Mouse (Mus musculus) hindbrain, embryonic 13.5 days (tissue): ENCODE results near the gene Serpina9. TPM values are rescaled to one million over a fixed set of nuclear protein-coding genes. Genes with fewer than 3 reads are reported as not detected.

Experiments
- ATAC-seq: fragments of 200-750 bp; cut with Nextera tagmentation; 2 replicates; pipeline ENCODE4 v1.8.0; 2017; ENCODE audit warnings: moderate TSS enrichment; ENCODE audit not compliant: low FRiP score
- H3K27ac ChIP-seq: fragments of 300-500 bp; sonication (generic); 2 replicates; pipeline ENCODE4 v1.5.1; 2015; ENCODE audit warnings: inconsistent platforms, mild to moderate bottlenecking, moderate library complexity
- H3K27me3 ChIP-seq: fragments of 300-500 bp; sonication (generic); 2 replicates; pipeline ENCODE4 v1.6.1; 2015; ENCODE audit warnings: mild to moderate bottlenecking, inconsistent platforms
- H3K36me3 ChIP-seq: fragments of 300-500 bp; sonication (generic); 2 replicates; pipeline ENCODE4 v1.6.1; 2015; ENCODE audit warnings: mild to moderate bottlenecking, inconsistent platforms
- H3K4me1 ChIP-seq: fragments of 300-500 bp; sonication (generic); replicated peaks from 2 replicates; pipeline ENCODE4 v1.6.1; 2015; ENCODE audit warnings: inconsistent platforms
- H3K4me2 ChIP-seq: fragments of 300-500 bp; sonication (generic); 2 replicates; pipeline ENCODE4 v1.6.1; 2015; ENCODE audit warnings: inconsistent platforms, mild to moderate bottlenecking, moderate library complexity
- H3K4me3 ChIP-seq: fragments of 300-500 bp; sonication (generic); 2 replicates; pipeline ENCODE4 v1.5.1; 2015; ENCODE audit warnings: mild to moderate bottlenecking, inconsistent platforms
- H3K9ac ChIP-seq: fragments of 300-500 bp; sonication (generic); 2 replicates; pipeline ENCODE4 v1.6.1; 2015; ENCODE audit warnings: mild to moderate bottlenecking, inconsistent platforms
- H3K9me3 ChIP-seq: fragments of 300-500 bp; sonication (generic); 2 replicates; pipeline ENCODE4 v1.6.1; 2016; ENCODE audit warnings: inconsistent platforms
- WGBS: fragments of 180-500 bp; shearing (Covaris S2); methylation state at CpG from one replicate; pipeline ENCODE4 v1.1.7; 2015; 5-methylcytosine and 5-hydroxymethylcytosine counted together
- polyA plus RNA-seq: library from polyadenylated mRNA; unstranded; fragments of >200 nt; fragmentation: Nextera tagmentation; extraction: Ambion mirVana; gene quantifications from 2 replicates; pipeline ENCODE4 v1.2.1, GENCODE M21; 2015

Gene Serpina9
- polyA plus RNA-seq: not detected in 2 replicates

GRCm38 (mm10) chr12:104013620-104014019 lies at the start of gene Serpina9:
Gene Serpina9 (minus strand): TSS chr12:104013755.
- no peak within 1 kb of the TSS for H3K4me2 ChIP-seq
- no peaks in the 10 kb centered on the region for H3K4me1 ChIP-seq
- H3K27me3 ChIP-seq: no peaks in the 10 kb centered on the region
- no peaks in the 10 kb centered on the region for H3K36me3 ChIP-seq
- no peak within 1 kb of the TSS for H3K4me3 ChIP-seq
- 89% methylated on average over 6 of the region's 6 CpGs for WGBS
- no peak within 1 kb of the TSS for H3K9ac ChIP-seq
- no peaks in the 10 kb centered on the region for H3K9me3 ChIP-seq
- H3K27ac ChIP-seq: no peak within 1 kb of the TSS
- no peak for ATAC-seq

DNA sequence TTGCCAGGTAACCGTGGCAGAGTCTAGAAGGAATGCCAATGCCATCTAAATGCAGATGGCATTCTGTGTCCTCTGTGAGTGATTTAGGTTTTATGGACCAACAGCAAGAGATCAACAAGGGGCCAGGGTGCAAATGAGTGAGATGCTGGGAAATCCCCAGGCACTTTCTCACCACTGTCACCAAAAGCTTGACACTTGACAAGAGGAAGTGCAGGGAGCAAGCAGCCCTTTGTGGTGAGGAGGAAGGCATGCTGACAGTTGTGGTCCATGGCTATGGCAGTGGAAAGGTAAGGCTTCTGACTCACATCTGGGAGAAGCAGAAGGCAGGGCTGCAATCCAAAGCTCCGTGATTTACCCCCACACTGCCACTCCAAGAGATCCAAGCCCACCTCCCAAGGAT lies 48.3 kb upstream of the Serpina9 start:
- no peaks in the 10 kb centered on the region for H3K27me3 ChIP-seq
- no peak overlapping the region for H3K4me2 ChIP-seq
- no peaks in the 10 kb centered on the region for H3K36me3 ChIP-seq
- no peak overlapping the region for H3K4me3 ChIP-seq
- H3K9me3 ChIP-seq: no peaks in the 10 kb centered on the region
- 59% methylated on average over 2 of the region's 2 CpGs for WGBS
- no peak for ATAC-seq
- H3K4me1 ChIP-seq: peaks cover under 1% of the 10 kb centered on the region; the same call in 1 of the 2 replicates
- H3K27ac ChIP-seq: no peak overlapping the region
- no peak overlapping the region for H3K9ac ChIP-seq

DNA sequence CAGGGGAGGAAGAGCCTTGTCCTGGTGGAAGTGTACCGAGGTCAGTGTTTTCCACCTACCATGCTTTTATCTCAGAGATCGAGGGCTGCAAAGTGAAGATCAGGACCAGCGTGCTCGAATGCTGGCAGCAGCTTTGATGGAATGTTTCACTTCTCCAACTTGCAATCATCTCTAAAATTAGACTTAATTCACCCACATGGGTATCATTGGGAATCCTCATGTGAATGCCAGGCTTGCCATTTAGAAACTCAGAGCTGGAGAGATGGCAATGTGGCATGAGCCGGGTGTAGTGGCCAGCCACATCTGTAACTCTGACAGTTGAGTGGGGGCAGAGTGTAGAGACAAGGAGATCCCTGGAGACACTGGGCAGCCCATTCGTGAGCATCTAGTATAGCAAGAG lies 46.6 kb upstream of the Serpina9 start:
- H3K9me3 ChIP-seq: no peaks in the 10 kb centered on the region
- no peaks in the 10 kb centered on the region for H3K27me3 ChIP-seq
- no peak overlapping the region for H3K27ac ChIP-seq
- no peak overlapping the region for H3K4me3 ChIP-seq
- no peak for ATAC-seq
- no peaks in the 10 kb centered on the region for H3K4me1 ChIP-seq
- WGBS: 85% methylated on average over 6 of the region's 6 CpGs
- no peak overlapping the region for H3K4me2 ChIP-seq
- H3K9ac ChIP-seq: no peak overlapping the region
- no peaks in the 10 kb centered on the region for H3K36me3 ChIP-seq

GRCm38 (mm10) chr12:104057531-104057930 lies 44.0 kb upstream of the Serpina9 start:
- no peak overlapping the region for H3K27ac ChIP-seq
- no peaks in the 10 kb centered on the region for H3K4me1 ChIP-seq
- 87% methylated on average over 7 of the region's 7 CpGs for WGBS
- H3K36me3 ChIP-seq: no peaks in the 10 kb centered on the region
- no peaks in the 10 kb centered on the region for H3K9me3 ChIP-seq
- no peak overlapping the region for H3K9ac ChIP-seq
- no peak overlapping the region for H3K4me3 ChIP-seq
- H3K4me2 ChIP-seq: no peak overlapping the region
- no peaks in the 10 kb centered on the region for H3K27me3 ChIP-seq
- no peak for ATAC-seq

DNA sequence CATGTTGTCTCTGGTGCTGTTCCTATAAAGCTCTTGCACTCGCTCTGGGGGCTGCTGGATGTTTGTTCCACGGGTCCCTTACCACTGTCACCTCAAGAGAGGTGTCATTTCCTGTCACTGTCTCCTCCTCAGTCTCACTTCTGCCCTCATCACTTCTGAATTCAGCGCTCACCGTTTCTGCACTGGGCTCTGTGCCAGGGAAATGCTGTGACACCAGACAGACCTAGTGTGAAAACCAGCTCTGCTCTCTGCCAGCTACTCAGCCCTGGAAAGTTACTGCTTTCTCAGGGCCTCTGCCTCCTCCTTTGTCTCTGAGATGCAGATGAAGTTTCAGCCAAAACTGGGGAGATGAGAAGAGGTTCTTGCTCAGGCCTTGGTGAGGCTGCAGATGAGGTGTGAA lies 43.5 kb upstream of the Serpina9 start:
- Histone ChIP-seq H3K4me3 (no peak overlapping the region), H3K9ac (no peak overlapping the region), H3K27ac (no peak overlapping the region), H3K27me3 (no peaks in the 10 kb centered on the region), H3K4me1 (no peaks in the 10 kb centered on the region), H3K4me2 (no peak overlapping the region), H3K36me3 (no peaks in the 10 kb centered on the region), H3K9me3 (no peaks in the 10 kb centered on the region)
- WGBS: 63% methylated on average over 4 of the region's 4 CpGs
- ATAC-seq: no peak

- no peak overlapping the region for H3K4me2 ChIP-seq
- H3K27ac ChIP-seq: no peak overlapping the region
- H3K4me1 ChIP-seq: no peaks in the 10 kb centered on the region
- no peaks in the 10 kb centered on the region for H3K27me3 ChIP-seq
- H3K36me3 ChIP-seq: no peaks in the 10 kb centered on the region
- no peaks in the 10 kb centered on the region for H3K9me3 ChIP-seq
- H3K9ac ChIP-seq: no peak overlapping the region
- WGBS: 86% methylated on average over 8 of the region's 8 CpGs
- no peak overlapping the region for H3K4me3 ChIP-seq
- no peak for ATAC-seq
Observed at GRCm38 (mm10) chr12:104055755-104056154, 42.2 kb upstream of the Serpina9 start.

GRCm38 (mm10) chr12:104053995-104054394 lies 40.4 kb upstream of the Serpina9 start:
- H3K27ac ChIP-seq: no peak overlapping the region
- no peaks in the 10 kb centered on the region for H3K4me1 ChIP-seq
- 92% methylated on average over 1 of the region's 1 CpGs for WGBS
- no peaks in the 10 kb centered on the region for H3K27me3 ChIP-seq
- H3K36me3 ChIP-seq: no peaks in the 10 kb centered on the region
- H3K9me3 ChIP-seq: no peaks in the 10 kb centered on the region
- H3K4me2 ChIP-seq: no peak overlapping the region
- ATAC-seq: no peak
- H3K4me3 ChIP-seq: no peak overlapping the region
- no peak overlapping the region for H3K9ac ChIP-seq

DNA sequence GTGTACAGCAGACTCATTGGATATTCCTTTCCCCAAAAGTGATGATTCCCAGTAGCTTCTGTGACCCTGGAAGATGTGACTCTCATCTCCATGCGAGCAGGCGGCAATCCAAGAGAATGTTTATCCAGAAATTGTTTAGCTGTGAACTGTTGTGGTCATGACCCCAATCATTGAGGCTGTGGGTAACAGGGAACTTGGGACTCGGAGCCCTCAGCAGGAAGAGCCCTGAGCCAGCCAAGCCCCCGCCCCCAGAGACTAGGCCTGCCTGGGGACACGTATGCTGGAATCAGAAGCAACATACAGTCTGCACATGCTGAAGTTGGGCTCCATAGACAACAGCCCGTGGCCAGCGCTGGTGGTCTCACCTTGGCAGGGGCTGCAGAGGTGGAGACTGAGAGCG lies 32.2 kb upstream of the Serpina9 start:
- Histone ChIP-seq H3K36me3 (no peaks in the 10 kb centered on the region), H3K4me2 (no peak overlapping the region), H3K9ac (no peak overlapping the region), H3K9me3 (no peaks in the 10 kb centered on the region; the same call in 1 of the 2 replicates), H3K4me1 (no peaks in the 10 kb centered on the region), H3K27me3 (no peaks in the 10 kb centered on the region), H3K4me3 (no peak overlapping the region), H3K27ac (no peak overlapping the region)
- 87% methylated on average over 8 of the region's 8 CpGs for WGBS
- ATAC-seq: no peak

- ATAC-seq: no peak
- no peaks in the 10 kb centered on the region; the same call in 1 of the 2 replicates for H3K9me3 ChIP-seq
- no peak within 1 kb of the TSS for H3K9ac ChIP-seq
- H3K27ac ChIP-seq: no peak within 1 kb of the TSS
- H3K4me1 ChIP-seq: no peaks in the 10 kb centered on the region
- 88% methylated on average over 7 of the region's 7 CpGs for WGBS
- H3K36me3 ChIP-seq: no peaks in the 10 kb centered on the region
- no peak within 1 kb of the TSS for H3K4me3 ChIP-seq
- no peaks in the 10 kb centered on the region for H3K27me3 ChIP-seq
- H3K4me2 ChIP-seq: no peak within 1 kb of the TSS
Observed at GRCm38 (mm10) chr12:104044343-104044742, 30.8 kb upstream of the Serpina9 start, which contains the start of gene Serpina12. Gene Serpina12 (minus strand): TSS chr12:104044443.

- H3K9ac ChIP-seq: no peak overlapping the region
- no peak overlapping the region for H3K27ac ChIP-seq
- H3K4me1 ChIP-seq: no peaks in the 10 kb centered on the region
- WGBS: 95% methylated on average over 2 of the region's 2 CpGs
- no peak overlapping the region for H3K4me2 ChIP-seq
- no peak overlapping the region for H3K4me3 ChIP-seq
- H3K27me3 ChIP-seq: no peaks in the 10 kb centered on the region
- H3K36me3 ChIP-seq: no peaks in the 10 kb centered on the region
- ATAC-seq: no peak
- no peaks in the 10 kb centered on the region; the same call in 1 of the 2 replicates for H3K9me3 ChIP-seq
Observed at GRCm38 (mm10) chr12:104042753-104043152, 29.2 kb upstream of the Serpina9 start.

- H3K27ac ChIP-seq: no peak overlapping the region
- 66% methylated on average over 6 of the region's 6 CpGs for WGBS
- no peak for ATAC-seq
- no peaks in the 10 kb centered on the region; the same call in 1 of the 2 replicates for H3K9me3 ChIP-seq
- no peaks in the 10 kb centered on the region for H3K36me3 ChIP-seq
- H3K9ac ChIP-seq: no peak overlapping the region
- no peaks in the 10 kb centered on the region for H3K27me3 ChIP-seq
- no peak overlapping the region for H3K4me2 ChIP-seq
- H3K4me3 ChIP-seq: no peak overlapping the region
- H3K4me1 ChIP-seq: no peaks in the 10 kb centered on the region
Observed at GRCm38 (mm10) chr12:104041401-104041800, 27.8 kb upstream of the Serpina9 start.

GRCm38 (mm10) chr12:104038181-104038580 lies 24.6 kb upstream of the Serpina9 start:
- 94% methylated on average over 7 of the region's 7 CpGs for WGBS
- Histone ChIP-seq H3K4me3 (no peak overlapping the region), H3K27ac (no peak overlapping the region), H3K9ac (no peak overlapping the region), H3K36me3 (no peaks in the 10 kb centered on the region), H3K4me2 (no peak overlapping the region), H3K4me1 (no peaks in the 10 kb centered on the region), H3K9me3 (no peaks in the 10 kb centered on the region), H3K27me3 (no peaks in the 10 kb centered on the region)
- ATAC-seq: no peak

DNA sequence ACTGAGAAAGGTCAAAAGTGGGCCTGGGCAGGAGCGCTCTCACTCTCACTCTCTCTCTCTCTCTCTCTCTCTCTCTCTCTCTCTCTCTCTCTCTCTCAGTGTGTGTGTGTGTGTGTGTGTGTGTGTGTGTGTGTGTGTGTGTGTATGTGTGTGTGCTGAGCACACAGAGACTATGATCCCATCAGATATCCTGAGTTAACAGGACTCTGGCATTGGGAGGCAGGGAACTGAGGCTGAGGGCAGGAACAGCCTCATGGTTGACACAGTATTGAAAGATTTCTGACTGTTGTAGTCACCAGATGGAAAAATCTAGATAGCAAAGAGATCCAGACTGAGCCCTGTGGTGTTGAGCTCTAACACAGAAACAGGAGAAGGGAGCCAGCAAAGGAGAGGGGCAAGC lies 20.2 kb upstream of the Serpina9 start:
- no peak overlapping the region for H3K9ac ChIP-seq
- H3K4me1 ChIP-seq: no peaks in the 10 kb centered on the region
- H3K9me3 ChIP-seq: no peaks in the 10 kb centered on the region
- H3K36me3 ChIP-seq: no peaks in the 10 kb centered on the region
- H3K27ac ChIP-seq: no peak overlapping the region
- no peak for ATAC-seq
- H3K4me3 ChIP-seq: no peak overlapping the region
- H3K27me3 ChIP-seq: no peaks in the 10 kb centered on the region
- 86% methylated on average over 1 of the region's 1 CpGs for WGBS
- H3K4me2 ChIP-seq: no peak overlapping the region
